Mouse (Mus musculus): ENCODE measurements around the gene Smc5.

Gene Smc5

GRCm38 (mm10) chr19:23189744-23190143 is 84.0 kb downstream of the Smc5 start:
- no peak for DNase-seq (ENCODE audit: low read depth, low spot score)

GRCm38 (mm10) chr19:23188986-23189385 is 84.7 kb downstream of the Smc5 start:
- no peak for DNase-seq (ENCODE audit: low read depth, low spot score)

- DNase-seq (ENCODE audit: low read depth, low spot score): no peak
Measured at GRCm38 (mm10) chr19:23187732-23188131, 86.0 kb downstream of the Smc5 start.

GRCm38 (mm10) chr19:23184068-23184467 is 89.6 kb downstream of the Smc5 start:
- no peak for DNase-seq (ENCODE audit: low read depth, low spot score)

GRCm38 (mm10) chr19:23183493-23183892 is 90.2 kb downstream of the Smc5 start:
- DNase-seq (ENCODE audit: low read depth, low spot score): no peak

GRCm38 (mm10) chr19:23178533-23178932 is 95.2 kb downstream of the Smc5 start:
- DNase-seq (ENCODE audit: low read depth, low spot score): no peak

GRCm38 (mm10) chr19:23175511-23175910 is 98.2 kb downstream of the Smc5 start:
- no peak for DNase-seq (ENCODE audit: low read depth, low spot score)

- no peak for DNase-seq (ENCODE audit: low read depth, low spot score)
Measured at GRCm38 (mm10) chr19:23175090-23175489, 98.6 kb downstream of the Smc5 start.

GRCm38 (mm10) chr19:23171136-23171535 is 102.6 kb downstream of the Smc5 start:
- no peak for DNase-seq (ENCODE audit: low read depth, low spot score)

- no peak for DNase-seq (ENCODE audit: low read depth, low spot score)
Measured at GRCm38 (mm10) chr19:23170476-23170875, 103.2 kb downstream of the Smc5 start.

GRCm38 (mm10) chr19:23169659-23170050 is 104.0 kb downstream of the Smc5 start:
- DNase-seq (ENCODE audit: low read depth, low spot score): no peak

GRCm38 (mm10) chr19:23168899-23169658 is 104.6 kb downstream of the Smc5 start:
- no peak for DNase-seq (ENCODE audit: low read depth, low spot score)

GRCm38 (mm10) chr19:23166550-23167284 is 107.0 kb downstream of the Smc5 start:
- no peak for DNase-seq (ENCODE audit: low read depth, low spot score)

GRCm38 (mm10) chr19:23164651-23165240 is 109.0 kb downstream of the Smc5 start:
- no peak for DNase-seq (ENCODE audit: low read depth, low spot score)

- DNase-seq (ENCODE audit: low read depth, low spot score): no peak
Measured at GRCm38 (mm10) chr19:23163361-23163760, 110.3 kb downstream of the Smc5 start.

GRCm38 (mm10) chr19:23162877-23163276 is 110.8 kb downstream of the Smc5 start:
- no peak for DNase-seq (ENCODE audit: low read depth, low spot score)

- DNase-seq (ENCODE audit: low read depth, low spot score): no peak
Measured at GRCm38 (mm10) chr19:23162387-23162809, 111.3 kb downstream of the Smc5 start.

- no peak for DNase-seq (ENCODE audit: low read depth, low spot score)
Measured at GRCm38 (mm10) chr19:23159780-23160395, 113.8 kb downstream of the Smc5 start.

Measured in embryo, embryonic 11.5 days (tissue).